Mouse (Mus musculus): ENCODE results near the gene Sestd1. TPM values are rescaled to one million over a fixed set of nuclear protein-coding genes. Genes with fewer than 3 reads are reported as not detected.

Gene Sestd1
- polyA plus RNA-seq, 1 experiment from 2014 or later: 22.0 TPM

DNA sequence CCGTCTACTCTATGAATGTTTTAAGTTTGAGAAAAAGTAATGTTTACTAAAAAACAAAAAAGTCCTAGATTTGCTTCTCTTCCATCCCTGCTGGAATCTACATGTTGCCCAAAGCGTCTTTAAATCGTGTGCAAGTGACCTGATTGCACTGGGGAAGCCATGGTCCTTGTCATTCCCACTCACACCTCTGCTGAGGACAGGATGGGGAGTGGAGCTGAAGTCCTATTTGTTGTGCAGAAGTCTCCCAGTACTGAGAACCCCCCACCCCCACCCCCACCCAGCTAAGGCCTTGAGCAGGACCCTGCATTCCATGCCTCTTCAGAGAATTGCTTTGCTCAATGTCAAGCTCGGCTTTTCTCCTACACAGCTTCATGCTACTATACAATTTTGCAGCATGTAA lies 111.2 kb downstream of the Sestd1 start:
- WGBS: 76% methylated on average over 4 of the region's 4 CpGs
- no peak for ATAC-seq
- peak overlapping the region; percentile 74; the same call in 1 of the 2 replicates for H3K4me2 ChIP-seq (ENCODE audit: low read length)
- no peaks in the 10 kb centered on the region for H3K36me3 ChIP-seq (ENCODE audit: control insufficient read depth, insufficient read depth, low read length)
- no peaks in the 10 kb centered on the region for H3K27me3 ChIP-seq (replicated peaks; ENCODE audit: control insufficient read depth, insufficient read depth, low read length)
- no peak overlapping the region for H3K27ac ChIP-seq (ENCODE audit: low read depth, low read length)
- no peaks in the 10 kb centered on the region for H3K9me3 ChIP-seq (ENCODE audit: control insufficient read depth, low read length)
- H3K4me1 ChIP-seq (ENCODE audit: control insufficient read depth, insufficient read depth, low read depth, low read length): peaks cover 24% of the 10 kb centered on the region
- H3K9ac ChIP-seq (ENCODE audit: low read depth, low read length): no peak overlapping the region
- no peak overlapping the region for H3K4me3 ChIP-seq (ENCODE audit: low read length)

DNA sequence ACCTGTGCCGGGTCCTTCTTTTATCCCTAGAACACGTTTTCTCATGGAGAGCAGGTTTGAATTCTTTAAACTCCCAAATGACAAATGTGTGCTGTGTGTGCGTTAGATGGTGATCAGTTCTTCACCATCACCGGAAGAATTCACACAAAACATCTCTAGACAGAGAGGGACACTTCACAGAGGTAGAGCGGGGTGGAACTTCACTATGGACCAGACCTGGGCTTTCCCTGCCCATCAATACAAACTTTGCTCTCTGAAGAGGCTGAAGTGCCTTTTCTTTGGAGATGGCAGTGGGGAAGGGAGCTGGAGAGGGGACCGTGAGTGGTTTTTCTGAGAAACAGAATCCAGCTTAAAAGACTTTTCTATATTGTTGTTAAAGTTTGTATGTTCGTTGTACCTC lies 111.6 kb downstream of the Sestd1 start:
- no peak for ATAC-seq
- Histone ChIP-seq H3K27ac (ENCODE audit: low read depth, low read length) (no peak overlapping the region), H3K27me3 (replicated peaks; ENCODE audit: control insufficient read depth, insufficient read depth, low read length) (no peaks in the 10 kb centered on the region), H3K4me3 (ENCODE audit: low read length) (no peak overlapping the region), H3K4me2 (ENCODE audit: low read length) (no peak overlapping the region), H3K9me3 (ENCODE audit: control insufficient read depth, low read length) (no peaks in the 10 kb centered on the region), H3K9ac (ENCODE audit: low read depth, low read length) (no peak overlapping the region), H3K4me1 (ENCODE audit: control insufficient read depth, insufficient read depth, low read depth, low read length) (peaks cover 21% of the 10 kb centered on the region), H3K36me3 (ENCODE audit: control insufficient read depth, insufficient read depth, low read length) (no peaks in the 10 kb centered on the region)
- 92% methylated on average over 7 of the region's 7 CpGs for WGBS

DNA sequence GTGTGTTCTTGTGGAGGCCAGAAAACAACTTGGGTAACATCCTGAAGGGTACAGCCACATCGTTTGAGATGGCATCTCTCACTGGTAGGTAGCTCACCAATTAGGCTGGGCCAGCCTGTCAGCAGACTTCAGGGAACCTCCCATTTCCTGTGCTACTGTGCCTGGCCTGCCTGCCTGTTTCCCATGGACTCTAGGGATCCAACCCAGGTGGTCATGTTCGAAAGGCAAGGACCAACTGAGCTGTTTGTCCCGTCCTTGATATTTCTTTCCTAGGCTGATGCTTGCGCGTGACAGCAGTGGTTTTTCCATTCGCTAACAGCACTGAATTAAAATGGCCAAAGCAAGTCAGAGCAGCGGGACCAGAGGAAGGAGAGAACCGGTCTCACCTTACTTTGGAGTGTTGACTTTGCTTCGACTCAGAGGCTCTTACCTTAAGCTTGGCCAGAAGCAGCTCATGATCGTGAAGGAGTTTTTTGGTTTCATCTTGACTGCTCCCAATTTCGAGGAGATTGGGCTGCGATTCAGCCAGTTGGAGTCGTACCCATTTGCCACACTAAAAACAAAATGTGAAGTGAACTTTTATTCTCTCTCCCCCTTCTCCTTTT lies 112.2 kb downstream of the Sestd1 start:
- H3K4me1 ChIP-seq (ENCODE audit: control insufficient read depth, insufficient read depth, low read depth, low read length): peaks cover 21% of the 10 kb centered on the region
- no peak for ATAC-seq
- no peaks in the 10 kb centered on the region for H3K9me3 ChIP-seq (ENCODE audit: control insufficient read depth, low read length)
- no peak overlapping the region for H3K4me2 ChIP-seq (ENCODE audit: low read length)
- H3K27me3 ChIP-seq (replicated peaks; ENCODE audit: control insufficient read depth, insufficient read depth, low read length): no peaks in the 10 kb centered on the region
- H3K9ac ChIP-seq (ENCODE audit: low read depth, low read length): no peak overlapping the region
- WGBS: 92% methylated on average over 13 of the region's 13 CpGs
- no peak overlapping the region for H3K27ac ChIP-seq (ENCODE audit: low read depth, low read length)
- no peaks in the 10 kb centered on the region for H3K36me3 ChIP-seq (ENCODE audit: control insufficient read depth, insufficient read depth, low read length)
- H3K4me3 ChIP-seq (ENCODE audit: low read length): no peak overlapping the region

DNA sequence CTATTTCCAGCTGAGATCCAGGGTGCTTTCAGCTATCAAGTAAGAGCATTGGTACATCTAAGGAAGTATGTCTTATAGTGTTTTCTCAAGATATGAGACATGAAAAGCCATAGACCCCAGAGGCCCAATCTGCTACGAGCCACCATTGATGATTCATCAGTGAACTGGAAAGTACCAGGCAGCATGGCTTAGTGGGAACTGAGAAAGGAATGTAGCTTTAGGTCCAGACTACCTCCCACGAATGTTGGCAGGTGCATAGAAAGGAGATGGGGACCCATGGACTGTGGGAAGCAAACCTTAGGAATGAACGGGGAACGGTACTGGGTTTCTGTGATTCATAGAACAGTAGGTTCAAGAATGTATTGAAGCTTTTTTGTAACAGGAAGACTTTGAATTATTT lies 114.0 kb downstream of the Sestd1 start:
- Histone ChIP-seq H3K27ac (ENCODE audit: low read depth, low read length) (no peak overlapping the region), H3K4me3 (ENCODE audit: low read length) (no peak overlapping the region), H3K36me3 (ENCODE audit: control insufficient read depth, insufficient read depth, low read length) (no peaks in the 10 kb centered on the region), H3K4me2 (ENCODE audit: low read length) (no peak overlapping the region), H3K27me3 (replicated peaks; ENCODE audit: control insufficient read depth, insufficient read depth, low read length) (no peaks in the 10 kb centered on the region), H3K4me1 (ENCODE audit: control insufficient read depth, insufficient read depth, low read depth, low read length) (peaks cover 12% of the 10 kb centered on the region), H3K9me3 (ENCODE audit: control insufficient read depth, low read length) (no peaks in the 10 kb centered on the region), H3K9ac (ENCODE audit: low read depth, low read length) (no peak overlapping the region)
- 87% methylated on average over 4 of the region's 4 CpGs for WGBS
- no peak for ATAC-seq

DNA sequence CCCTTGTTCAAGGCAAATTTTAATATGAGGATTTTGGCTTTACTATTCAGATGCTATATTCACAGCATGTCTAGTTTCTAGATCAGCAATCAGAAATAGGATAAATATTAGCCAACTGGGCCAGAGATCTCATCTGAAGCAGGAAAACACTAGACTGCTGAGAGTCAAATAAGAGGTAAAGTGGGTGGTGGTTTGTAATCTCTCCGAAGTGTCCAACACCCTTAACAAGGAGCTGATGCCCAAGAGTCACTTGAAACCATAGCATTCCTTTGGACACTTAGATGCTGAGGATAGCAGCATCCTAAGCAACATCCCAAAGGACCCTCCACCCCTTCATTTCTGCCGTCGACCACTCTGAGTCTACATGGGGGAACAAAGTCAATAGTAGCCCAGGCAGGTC lies 115.7 kb downstream of the Sestd1 start:
- Histone ChIP-seq H3K9me3 (ENCODE audit: control insufficient read depth, low read length) (no peaks in the 10 kb centered on the region), H3K4me2 (ENCODE audit: low read length) (no peak overlapping the region), H3K36me3 (ENCODE audit: control insufficient read depth, insufficient read depth, low read length) (no peaks in the 10 kb centered on the region), H3K27me3 (replicated peaks; ENCODE audit: control insufficient read depth, insufficient read depth, low read length) (no peaks in the 10 kb centered on the region), H3K4me1 (ENCODE audit: control insufficient read depth, insufficient read depth, low read depth, low read length) (no peaks in the 10 kb centered on the region), H3K9ac (ENCODE audit: low read depth, low read length) (no peak overlapping the region), H3K27ac (ENCODE audit: low read depth, low read length) (no peak overlapping the region), H3K4me3 (ENCODE audit: low read length) (no peak overlapping the region)
- no peak for ATAC-seq
- 86% methylated on average over 3 of the region's 3 CpGs for WGBS

DNA sequence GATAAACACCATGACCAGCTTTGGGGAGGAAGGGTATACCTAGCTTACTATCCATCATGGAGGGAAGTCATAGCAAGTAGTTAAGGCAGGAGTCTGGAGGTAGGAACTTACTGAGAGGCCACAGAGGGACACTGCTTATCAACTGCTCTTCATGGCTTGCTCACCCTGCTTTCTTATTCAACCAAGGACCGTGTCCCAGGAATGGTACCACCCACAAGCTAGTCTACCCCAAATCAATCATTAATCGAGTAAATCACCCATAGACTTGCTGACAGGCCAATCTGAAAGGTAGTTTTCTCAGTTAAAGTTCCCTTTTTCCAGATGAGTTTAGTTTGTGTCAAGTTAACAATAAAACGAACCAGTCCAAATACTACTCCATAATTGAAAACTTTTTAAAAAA lies 117.0 kb downstream of the Sestd1 start:
- Histone ChIP-seq H3K4me2 (ENCODE audit: low read length) (no peak overlapping the region), H3K4me1 (ENCODE audit: control insufficient read depth, insufficient read depth, low read depth, low read length) (no peaks in the 10 kb centered on the region), H3K9ac (ENCODE audit: low read depth, low read length) (no peak overlapping the region), H3K4me3 (ENCODE audit: low read length) (no peak overlapping the region), H3K27ac (ENCODE audit: low read depth, low read length) (no peak overlapping the region), H3K27me3 (replicated peaks; ENCODE audit: control insufficient read depth, insufficient read depth, low read length) (no peaks in the 10 kb centered on the region), H3K9me3 (ENCODE audit: control insufficient read depth, low read length) (no peaks in the 10 kb centered on the region), H3K36me3 (ENCODE audit: control insufficient read depth, insufficient read depth, low read length) (no peaks in the 10 kb centered on the region)
- no peak for ATAC-seq
- WGBS: 83% methylated on average over 3 of the region's 3 CpGs

DNA sequence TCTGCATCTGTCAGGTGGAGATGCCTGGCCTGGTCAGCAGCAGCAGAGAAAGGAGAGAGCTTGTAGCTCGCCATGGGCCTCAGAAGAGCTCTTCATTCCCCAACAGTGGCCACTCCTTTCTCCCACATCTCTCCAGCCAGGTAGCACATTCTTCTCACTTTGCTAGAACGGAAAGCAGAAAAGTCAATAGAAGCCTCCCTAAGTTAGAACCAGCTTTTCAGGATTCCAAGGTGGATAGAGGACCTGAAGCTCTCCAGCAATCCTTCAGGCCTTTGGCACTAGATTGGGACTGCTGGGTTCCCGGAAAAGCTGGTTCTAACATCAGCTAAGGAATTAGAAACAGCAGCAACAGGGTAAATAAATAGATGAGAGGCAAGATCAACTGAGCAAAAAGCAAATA lies 118.3 kb downstream of the Sestd1 start:
- 93% methylated on average over 3 of the region's 3 CpGs for WGBS
- Histone ChIP-seq H3K4me1 (ENCODE audit: control insufficient read depth, insufficient read depth, low read depth, low read length) (no peaks in the 10 kb centered on the region), H3K27me3 (replicated peaks; ENCODE audit: control insufficient read depth, insufficient read depth, low read length) (no peaks in the 10 kb centered on the region), H3K9ac (ENCODE audit: low read depth, low read length) (no peak overlapping the region), H3K4me3 (ENCODE audit: low read length) (no peak overlapping the region), H3K9me3 (ENCODE audit: control insufficient read depth, low read length) (no peaks in the 10 kb centered on the region), H3K4me2 (ENCODE audit: low read length) (no peak overlapping the region), H3K27ac (ENCODE audit: low read depth, low read length) (no peak overlapping the region), H3K36me3 (ENCODE audit: control insufficient read depth, insufficient read depth, low read length) (no peaks in the 10 kb centered on the region)
- no peak for ATAC-seq

DNA sequence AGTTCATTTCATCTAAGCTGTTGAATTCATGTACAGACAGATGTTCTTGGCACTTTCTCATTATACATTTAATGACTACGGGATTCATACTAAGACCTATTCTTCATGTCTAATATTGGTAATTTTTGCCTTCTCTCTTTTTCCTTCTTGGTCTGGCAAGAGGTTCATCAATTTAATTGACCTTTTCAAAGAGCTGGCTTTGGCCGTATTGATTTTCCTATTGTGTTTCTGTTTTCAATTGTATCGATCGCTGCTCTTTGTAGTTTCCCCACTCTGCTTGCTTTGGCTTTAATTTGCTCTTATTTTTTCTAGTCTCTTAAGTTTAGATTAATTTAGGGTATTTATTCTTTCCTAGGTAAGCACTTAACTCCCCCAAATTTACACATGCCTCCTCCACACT lies 122.8 kb downstream of the Sestd1 start:
- ATAC-seq: no peak
- no peaks in the 10 kb centered on the region for H3K27me3 ChIP-seq (replicated peaks; ENCODE audit: control insufficient read depth, insufficient read depth, low read length)
- no peak overlapping the region for H3K4me2 ChIP-seq (ENCODE audit: low read length)
- H3K9me3 ChIP-seq (ENCODE audit: control insufficient read depth, low read length): peaks cover 3% of the 10 kb centered on the region; the same call in 1 of the 2 replicates
- no peak overlapping the region for H3K9ac ChIP-seq (ENCODE audit: low read depth, low read length)
- H3K27ac ChIP-seq (ENCODE audit: low read depth, low read length): no peak overlapping the region
- 89% methylated on average over 4 of the region's 4 CpGs for WGBS
- H3K4me1 ChIP-seq (ENCODE audit: control insufficient read depth, insufficient read depth, low read depth, low read length): no peaks in the 10 kb centered on the region
- no peaks in the 10 kb centered on the region for H3K36me3 ChIP-seq (ENCODE audit: control insufficient read depth, insufficient read depth, low read length)
- H3K4me3 ChIP-seq (ENCODE audit: low read length): no peak overlapping the region

DNA sequence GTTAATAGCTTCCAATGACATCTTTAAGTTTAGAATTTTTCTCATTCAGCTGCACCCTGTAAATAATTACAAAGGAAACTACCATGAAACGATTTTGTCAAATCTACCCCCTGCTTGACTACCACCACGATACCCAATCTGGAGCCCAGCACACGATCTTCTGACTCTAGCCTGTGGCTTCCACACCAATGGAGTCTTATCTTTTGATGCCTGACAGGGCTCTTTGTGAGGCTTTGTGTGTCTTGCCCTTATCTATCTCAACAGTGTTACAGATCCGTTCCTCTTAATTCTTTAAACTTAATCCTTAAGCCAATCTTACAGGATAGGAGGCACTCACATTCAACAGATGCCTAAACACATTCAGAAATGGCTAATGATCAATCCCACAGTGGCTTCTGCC lies 126.3 kb downstream of the Sestd1 start:
- Histone ChIP-seq H3K4me3 (ENCODE audit: low read length) (no peak overlapping the region), H3K9me3 (ENCODE audit: control insufficient read depth, low read length) (peaks cover 3% of the 10 kb centered on the region; the same call in 1 of the 2 replicates), H3K27ac (ENCODE audit: low read depth, low read length) (no peak overlapping the region), H3K9ac (ENCODE audit: low read depth, low read length) (no peak overlapping the region), H3K4me1 (ENCODE audit: control insufficient read depth, insufficient read depth, low read depth, low read length) (peaks cover 5% of the 10 kb centered on the region; the same call in 1 of the 2 replicates), H3K27me3 (replicated peaks; ENCODE audit: control insufficient read depth, insufficient read depth, low read length) (no peaks in the 10 kb centered on the region), H3K36me3 (ENCODE audit: control insufficient read depth, insufficient read depth, low read length) (no peaks in the 10 kb centered on the region), H3K4me2 (ENCODE audit: low read length) (no peak overlapping the region)
- 65% methylated on average over 4 of the region's 4 CpGs for WGBS
- ATAC-seq: no peak

DNA sequence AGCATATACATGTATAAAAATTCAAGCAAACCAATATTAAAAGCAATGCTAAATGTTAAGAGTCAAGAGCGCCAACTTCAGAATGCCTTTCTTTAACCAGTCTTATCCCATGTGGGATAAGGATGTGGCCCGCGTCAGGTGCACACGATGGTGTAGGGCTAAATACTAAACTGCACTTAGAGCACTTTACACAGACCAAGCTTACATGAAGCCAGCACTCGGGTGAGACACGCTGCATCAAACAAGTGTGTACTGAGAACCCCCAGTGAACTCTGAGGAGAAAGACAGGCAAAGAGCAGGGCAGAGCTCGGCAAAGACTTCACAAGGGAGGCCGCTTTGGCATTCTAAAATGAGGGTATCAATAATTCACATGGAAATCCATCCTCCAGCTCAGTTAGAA lies 129.1 kb downstream of the Sestd1 start:
- Histone ChIP-seq H3K27ac (ENCODE audit: low read depth, low read length) (no peak overlapping the region), H3K27me3 (replicated peaks; ENCODE audit: control insufficient read depth, insufficient read depth, low read length) (no peaks in the 10 kb centered on the region), H3K9ac (ENCODE audit: low read depth, low read length) (no peak overlapping the region), H3K4me3 (ENCODE audit: low read length) (no peak overlapping the region), H3K4me2 (ENCODE audit: low read length) (no peak overlapping the region), H3K36me3 (ENCODE audit: control insufficient read depth, insufficient read depth, low read length) (no peaks in the 10 kb centered on the region), H3K9me3 (ENCODE audit: control insufficient read depth, low read length) (no peaks in the 10 kb centered on the region), H3K4me1 (ENCODE audit: control insufficient read depth, insufficient read depth, low read depth, low read length) (peaks cover 8% of the 10 kb centered on the region; the same call in 1 of the 2 replicates)
- ATAC-seq: no peak
- 91% methylated on average over 8 of the region's 8 CpGs for WGBS

Measured in hindbrain, embryonic 16.5 days (tissue).